ENCODE assay signal across 13 mouse cellular contexts in genomic region chr14:49838410-49838809, GRCm38 (mm10).
A peak's percentile ranks its signal among the peaks of the same experiment; 100 is the strongest.
DNase-seq lines count a peak whose midpoint lies in the region.
"Had no signal": no experiment of that assay in that cellular context is flagged by ENCODE, and none has a peak within 500 bp of the region (broad histone marks: within the 10 kb centered on the region; RNA-seq: fewer than 3 reads in every experiment).

No protein-coding gene starts in this region.

- peak; percentile 91 for DNase-seq in brain, adult 2 months (ENCODE audit: low read depth, low spot score)
- peak; percentile 87 to 88 for DNase-seq in cerebellum, adult 18-20 months
- DNase-seq in cerebellum, adult 9-11 months: peak; percentile 93
- DNase-seq in cerebellum, postnatal 36 days: peak; percentile 78 to 89
- no peak for DNase-seq in heart, adult 9 months (ENCODE audit: low spot score in 2 of 2)
- no peak for DNase-seq in frontal cortex, postnatal 25 days (ENCODE audit: low spot score in 2 of 2)
- DNase-seq in thymus, postnatal 4 days: no peak
- DNase-seq: adrenal gland, postnatal 10 days; gastrocnemius, adult 2 months; gastrocnemius, postnatal 25 days; heart, adult 11 months; heart, postnatal 14 days; kidney, adult 11 months had no signal

Comparison
In these comparisons a context has a peak if more than half of its experiments do, and no peak if none do; other contexts are left out.
1. DNase-seq: peak in brain, adult 2 months (single experiment), cerebellum, adult 18-20 months (2 of 2), cerebellum, adult 9-11 months (single experiment) and cerebellum, postnatal 36 days (2 of 2); none in heart, adult 9 months (0 of 2), frontal cortex, postnatal 25 days (0 of 2) and thymus, postnatal 4 days (single experiment).